Mouse (Mus musculus): ENCODE measurements around the gene Scn5a.

The Scn5a gene

DNA sequence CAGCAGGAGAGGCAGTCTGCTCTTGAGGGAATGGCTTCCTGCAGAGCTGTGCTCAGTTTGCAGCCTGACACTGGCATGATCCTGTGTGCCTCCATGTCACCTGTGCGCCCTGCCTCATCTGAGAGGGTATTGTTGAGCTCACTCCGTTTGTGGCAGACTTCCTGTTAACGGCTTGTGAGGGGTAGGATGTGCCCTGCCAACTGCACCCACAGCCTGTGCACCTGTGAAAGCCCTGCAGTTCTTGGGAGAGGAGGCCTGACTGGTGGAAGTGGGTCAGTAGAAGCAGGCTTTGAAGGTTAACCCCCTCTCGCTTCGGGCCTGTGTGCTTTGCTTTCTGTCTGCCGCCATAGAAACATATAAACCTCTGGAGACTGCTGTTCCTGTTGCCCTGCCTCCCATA is 113.8 kb downstream of the Scn5a start:
- no peak for DNase-seq (ENCODE audit: low spot score in 2 of 2)

- DNase-seq (ENCODE audit: low spot score in 2 of 2): peak; percentile 25 to 51
Observed at GRCm38 (mm10) chr9:119460410-119460809, 118.4 kb downstream of the Scn5a start.

GRCm38 (mm10) chr9:119457122-119457521 is 121.7 kb downstream of the Scn5a start:
- no peak for DNase-seq (ENCODE audit: low spot score in 2 of 2)

GRCm38 (mm10) chr9:119455967-119456366 is 122.8 kb downstream of the Scn5a start:
- DNase-seq (ENCODE audit: low spot score in 2 of 2): no peak

- DNase-seq (ENCODE audit: low spot score in 2 of 2): no peak
Observed at GRCm38 (mm10) chr9:119445737-119446136, 133.1 kb downstream of the Scn5a start.

GRCm38 (mm10) chr9:119444738-119445429 is 133.9 kb downstream of the Scn5a start, which contains the start of gene Exog:
Gene Exog, plus strand, starts transcription at chr9:119444943.
- DNase-seq (ENCODE audit: low spot score in 2 of 2): peak; percentile 95 to 97

- no peak for DNase-seq (ENCODE audit: low spot score in 2 of 2)
Observed at GRCm38 (mm10) chr9:119438498-119439000, 140.3 kb downstream of the Scn5a start.

GRCm38 (mm10) chr9:119438065-119438464 is 140.8 kb downstream of the Scn5a start:
- DNase-seq (ENCODE audit: low spot score in 2 of 2): no peak

- DNase-seq (ENCODE audit: low spot score in 2 of 2): no peak
Observed at GRCm38 (mm10) chr9:119435855-119436254, 143.0 kb downstream of the Scn5a start.

Measured in heart, adult 9 months (tissue).